Mouse (Mus musculus) midbrain, postnatal 0 days (tissue): Measurements from ENCODE around the gene Rere. TPM values are rescaled to one million over a fixed set of nuclear protein-coding genes. Genes with fewer than 3 reads are reported as not detected.

Source experiments
- ATAC-seq: fragments of 200-750 bp; cut with Nextera tagmentation; 2 replicates; pipeline ENCODE4 v1.8.0; 2017; ENCODE audit warnings: moderate number of reproducible peaks, mild to moderate bottlenecking, moderate TSS enrichment, moderate library complexity; ENCODE audit not compliant: low FRiP score
- DNase-seq: peaks from one replicate; pipeline ENCODE4 v3.0.0-alpha.2; 2015; ENCODE audit warnings: low spot score
- H3K27ac ChIP-seq: fragments of 300-500 bp; sonication (generic); 2 replicates; pipeline ENCODE4 v1.5.1; 2014; ENCODE audit warnings: low read depth, mild to moderate bottlenecking, low read length, mixed read lengths
- H3K27me3 ChIP-seq: fragments of 300-500 bp; sonication (generic); 2 replicates; pipeline ENCODE4 v1.6.1; 2014; ENCODE audit warnings: low read length, control low read depth, mixed read lengths; ENCODE audit not compliant: insufficient read depth
- H3K36me3 ChIP-seq: fragments of 300-500 bp; sonication (generic); 2 replicates; pipeline ENCODE4 v1.6.1; 2014; ENCODE audit warnings: low read length, control low read depth, mixed read lengths; ENCODE audit not compliant: insufficient read depth
- H3K4me1 ChIP-seq: fragments of 300-500 bp; sonication (generic); 2 replicates; pipeline ENCODE4 v1.6.1; 2014; ENCODE audit warnings: mild to moderate bottlenecking, control low read depth, antibody characterized with exemption, low read length, mixed read lengths; ENCODE audit not compliant: insufficient read depth
- H3K4me2 ChIP-seq: fragments of 300-500 bp; sonication (generic); 2 replicates; pipeline ENCODE4 v1.6.1; 2014; ENCODE audit warnings: low read depth, mild to moderate bottlenecking, low read length, mixed read lengths; ENCODE audit not compliant: poor library complexity, severe bottlenecking
- H3K4me3 ChIP-seq: fragments of 300-500 bp; sonication (generic); 2 replicates; pipeline ENCODE4 v1.5.1; 2014; ENCODE audit warnings: low read depth, mild to moderate bottlenecking, low read length, moderate library complexity
- H3K9ac ChIP-seq: fragments of 300-500 bp; sonication (generic); replicated peaks from 2 replicates; pipeline ENCODE4 v1.6.1; 2014; ENCODE audit warnings: mild to moderate bottlenecking, low read length, moderate library complexity, mixed read lengths; ENCODE audit not compliant: poor library complexity, severe bottlenecking
- H3K9me3 ChIP-seq: fragments of 300-500 bp; sonication (generic); 2 replicates; pipeline ENCODE4 v1.6.1; 2016; ENCODE audit warnings: low read length, control low read depth
- CTCF ChIP-seq: IDR thresholded peaks from 2 replicates; pipeline ENCODE4 v1.5.1; 2016; ENCODE audit warnings: antibody characterized with exemption, mild to moderate bottlenecking
- WGBS: fragments of 180-500 bp; shearing (Covaris S2); extraction: QIAGEN DNeasy Blood & Tissue Kit; methylation state at CpG from one replicate; pipeline ENCODE4 v1.1.7; 2014; 5-methylcytosine and 5-hydroxymethylcytosine counted together
- polyA plus RNA-seq: library from polyadenylated mRNA; unstranded; fragments of >200 nt; fragmentation: Nextera tagmentation; extraction: Ambion mirVana; gene quantifications from 2 replicates; pipeline ENCODE4 v1.2.1, GENCODE M21; 2015
- total RNA-seq: library from RNA; depleted of rRNA; stranded (reverse); fragments of >200 nt; gene quantifications from 2 replicates; pipeline ENCODE4 v1.2.3, GENCODE M21; 2014

The Rere gene
- total and polyA plus RNA-seq, 2 experiments from 2014 or later, result 22.7 to 36.8 TPM

DNA sequence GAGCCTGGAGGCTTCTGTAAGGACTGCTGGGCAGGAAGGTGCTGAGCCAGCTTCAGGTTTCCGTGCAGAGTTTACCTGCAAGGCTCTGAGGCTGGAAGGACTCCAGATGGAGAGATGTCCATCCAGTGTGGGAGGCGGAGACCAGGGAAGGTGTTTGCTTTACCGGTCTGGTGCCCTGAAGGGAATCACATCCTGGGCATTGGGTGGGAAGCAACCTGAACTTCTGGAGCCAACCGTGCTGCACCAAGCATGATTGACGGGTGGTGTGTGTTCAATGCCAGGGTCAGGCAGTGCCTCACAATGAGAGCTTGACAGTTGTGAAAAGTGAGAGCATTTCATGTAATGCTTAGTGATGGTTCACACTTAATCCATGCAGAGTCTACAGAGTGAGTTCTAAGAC, 32.5 kb upstream of the Rere start:
- peaks cover 42% of the 10 kb centered on the region for H3K36me3 ChIP-seq
- no peak overlapping the region for H3K27ac ChIP-seq
- WGBS, result 76% methylated on average over 5 of the region's 5 CpGs
- no peak for TF ChIP-seq CTCF
- no peaks in the 10 kb centered on the region for H3K27me3 ChIP-seq
- H3K4me2 ChIP-seq, result no peak overlapping the region
- 0 out of 2 replicates have a peak, but pooled peaks cover 8% of the 10 kb centered on the region for H3K4me1 ChIP-seq
- H3K9ac ChIP-seq, result no peak overlapping the region
- H3K4me3 ChIP-seq, result no peak overlapping the region
- ATAC-seq (no peak), DNase-seq (no peak)
- no peaks in the 10 kb centered on the region for H3K9me3 ChIP-seq

DNA sequence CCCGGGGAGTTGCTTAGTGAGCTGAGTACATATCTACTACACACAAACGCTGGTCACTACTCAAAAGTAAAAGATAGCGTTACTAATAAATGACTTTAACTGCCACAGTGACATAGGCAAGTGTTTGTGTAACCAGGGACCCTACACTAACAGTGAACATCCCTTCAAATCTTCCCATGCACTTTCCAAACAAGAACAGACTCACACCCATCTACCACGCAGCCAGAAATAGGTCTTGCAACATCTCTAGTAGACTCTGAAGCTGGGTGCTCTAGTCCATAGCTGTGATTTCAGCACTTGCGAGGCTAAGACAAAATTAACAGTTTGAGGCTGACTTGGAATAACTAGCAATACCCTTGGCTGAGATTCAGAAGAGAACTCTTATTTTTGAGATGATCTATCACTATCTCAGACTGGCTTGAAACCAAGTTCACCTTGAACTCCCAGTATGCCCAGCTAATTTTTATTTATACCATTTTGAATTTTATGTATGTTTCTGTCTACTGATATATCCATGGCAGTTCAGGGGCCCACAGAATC, 31.6 kb upstream of the Rere start:
- no peaks in the 10 kb centered on the region for H3K27me3 ChIP-seq
- no peak overlapping the region for H3K4me3 ChIP-seq
- no peak overlapping the region for H3K9ac ChIP-seq
- TF ChIP-seq CTCF, result no peak
- peaks cover 33% of the 10 kb centered on the region for H3K36me3 ChIP-seq
- H3K4me2 ChIP-seq, result no peak overlapping the region
- ATAC-seq (no peak), DNase-seq (no peak)
- H3K4me1 ChIP-seq, result 0 out of 2 replicates have a peak, but pooled peaks cover 8% of the 10 kb centered on the region
- WGBS, result 84% methylated on average over 5 of the region's 5 CpGs
- no peaks in the 10 kb centered on the region for H3K9me3 ChIP-seq
- H3K27ac ChIP-seq, result no peak overlapping the region

DNA sequence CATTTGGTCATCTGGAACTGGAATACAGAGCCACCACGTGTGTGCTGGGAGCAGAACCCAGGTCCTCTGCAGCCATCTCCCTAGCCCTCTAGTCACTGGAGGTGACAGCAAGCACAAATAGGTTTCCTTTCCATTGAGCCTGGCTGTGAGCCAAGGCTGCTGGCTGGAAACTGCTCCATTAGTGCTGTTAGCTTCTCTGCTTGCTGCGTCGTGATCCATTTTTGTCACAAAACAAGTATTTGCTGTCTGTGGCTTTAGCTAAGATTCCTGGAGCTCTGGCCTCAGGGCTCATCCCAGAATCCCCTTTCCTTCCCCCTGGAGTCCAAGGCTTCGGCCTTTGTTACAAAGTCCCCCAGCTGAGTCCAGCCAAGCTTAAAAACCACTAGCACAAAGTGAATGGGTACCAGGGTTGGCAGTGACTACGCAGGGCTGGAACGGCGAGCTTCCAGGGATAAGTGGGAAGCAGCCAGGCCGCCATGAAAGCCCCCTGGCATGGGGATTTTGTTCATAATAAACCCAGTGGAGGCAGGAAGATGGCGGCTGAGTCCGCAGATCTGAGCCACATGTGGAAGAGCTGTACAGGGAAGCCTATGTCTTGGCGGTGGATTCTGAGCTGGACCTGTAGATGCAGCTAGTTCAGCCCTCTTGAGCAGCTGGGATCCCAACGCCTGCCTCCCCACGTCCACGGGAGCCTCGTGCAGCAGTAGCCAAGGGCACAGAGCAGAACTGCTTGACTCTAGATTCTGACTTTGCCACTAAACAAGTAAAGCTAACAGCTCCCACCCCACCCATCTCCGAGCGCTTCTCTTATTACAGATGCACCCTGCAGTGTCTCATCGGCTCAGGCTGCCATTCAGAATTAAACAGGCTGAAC, 30.7 kb upstream of the Rere start:
- 14% methylated on average over 18 of the region's 18 CpGs for WGBS
- no peak for TF ChIP-seq CTCF
- Histone ChIP-seq H3K27me3 (no peaks in the 10 kb centered on the region), H3K4me1 (0 out of 2 replicates have a peak, but pooled peaks cover 8% of the 10 kb centered on the region), H3K36me3 (peaks cover 30% of the 10 kb centered on the region), H3K27ac (peak overlapping the region; percentile 82), H3K9me3 (no peaks in the 10 kb centered on the region), H3K9ac (no peak overlapping the region; the same call in 1 of the 2 replicates), H3K4me3 (no peak overlapping the region), H3K4me2 (no peak overlapping the region)
- ATAC-seq, result peak; percentile 69
- peak; percentile 80 for DNase-seq

DNA sequence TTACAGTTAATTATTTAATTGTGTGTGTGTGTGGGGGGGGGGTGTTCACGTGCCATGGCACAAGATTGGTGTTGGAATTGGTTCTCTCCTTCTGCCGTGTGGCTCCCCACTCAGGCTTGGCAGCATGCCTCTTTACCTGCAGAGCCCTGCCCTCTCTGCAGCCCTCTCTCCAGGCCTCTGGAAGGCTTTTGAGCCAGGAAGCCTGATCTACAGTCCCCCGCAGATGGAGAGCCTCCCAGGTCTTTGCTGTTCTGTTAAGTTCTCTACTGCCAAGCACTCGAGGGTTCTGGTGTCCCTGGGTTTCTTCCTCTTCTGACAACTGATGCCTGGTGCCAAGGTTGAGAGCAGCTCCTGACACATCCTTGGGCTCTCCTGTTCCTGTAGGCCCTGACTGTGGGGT, 27.0 kb upstream of the Rere start:
- Histone ChIP-seq H3K27me3 (no peaks in the 10 kb centered on the region), H3K9me3 (no peaks in the 10 kb centered on the region), H3K4me3 (no peak overlapping the region), H3K9ac (no peak overlapping the region), H3K36me3 (peaks cover 5% of the 10 kb centered on the region), H3K27ac (no peak overlapping the region), H3K4me2 (no peak overlapping the region), H3K4me1 (peaks cover 15% of the 10 kb centered on the region; the same call in 1 of the 2 replicates)
- ATAC-seq (no peak), DNase-seq (no peak)
- WGBS, result 72% methylated on average over 4 of the region's 4 CpGs
- no peak for TF ChIP-seq CTCF

DNA sequence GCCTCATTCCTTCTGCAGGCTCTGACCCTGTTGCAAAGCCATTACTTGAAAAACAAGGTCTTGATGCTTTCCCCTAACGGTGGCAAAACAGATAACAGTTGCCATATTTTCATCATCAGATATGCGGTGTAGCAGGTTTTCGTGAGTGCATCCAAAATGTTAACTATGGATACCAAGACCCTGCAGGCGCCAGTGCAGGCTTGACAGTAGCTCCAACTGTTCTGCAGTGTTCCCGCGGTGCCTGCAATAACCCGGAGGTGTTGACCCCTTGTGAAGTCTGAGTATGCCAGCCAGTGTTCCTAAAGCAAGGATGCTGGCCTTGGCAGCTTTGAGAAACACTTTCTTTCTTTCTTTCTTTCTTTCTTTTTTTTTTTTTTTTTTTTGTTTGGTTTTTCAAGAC, 26.3 kb upstream of the Rere start:
- H3K4me2 ChIP-seq, result no peak overlapping the region
- no peak for DNase-seq
- H3K9ac ChIP-seq, result no peak overlapping the region
- peaks cover 15% of the 10 kb centered on the region; the same call in 1 of the 2 replicates for H3K4me1 ChIP-seq
- no peak for TF ChIP-seq CTCF
- H3K27me3 ChIP-seq, result no peaks in the 10 kb centered on the region
- no peaks in the 10 kb centered on the region for H3K9me3 ChIP-seq
- WGBS, result 79% methylated on average over 7 of the region's 7 CpGs
- no peak overlapping the region for H3K27ac ChIP-seq
- no peaks in the 10 kb centered on the region for H3K36me3 ChIP-seq
- no peak for ATAC-seq
- no peak overlapping the region for H3K4me3 ChIP-seq
